Mouse (Mus musculus) C2C12 (cell line): Measurements from ENCODE around the gene Rbms2.

Experiments used
- CEBPB ChIP-seq: IDR thresholded peaks from one replicate; pipeline ENCODE4 v1.6.1; 2011; ENCODE audit warnings: low read depth, mild to moderate bottlenecking, control low read depth, moderate library complexity
- CTCF ChIP-seq: IDR thresholded peaks from one replicate; pipeline ENCODE4 v1.5.1; 2011; ENCODE audit not compliant: control insufficient read depth, insufficient read depth, insufficient read length
- MAX ChIP-seq: IDR thresholded peaks from one replicate; pipeline ENCODE4 v1.6.1; 2011; ENCODE audit warnings: mild to moderate bottlenecking, control low read depth

GRCm38 (mm10) chr10:128167091-128167490 lies 13.0 kb downstream of the Rbms2 start:
- no peak for TF ChIP-seq MAX
- TF ChIP-seq CTCF, result no peak
- no peak for TF ChIP-seq CEBPB
